Mouse (Mus musculus) erythroblast, embryonic 14.5 days (primary cell): ENCODE results near the gene Glipr2. TPM values are rescaled to one million over a fixed set of nuclear protein-coding genes. Genes with fewer than 3 reads are reported as not detected.

Source experiments
- H3K27me3 ChIP-seq: 2 replicates; pipeline ENCODE4 v1.6.1; 2012; ENCODE audit warnings: inconsistent platforms; ENCODE audit not compliant: control insufficient read depth
- H3K36me3 ChIP-seq: 2 replicates; pipeline ENCODE4 v1.6.1; 2012; ENCODE audit warnings: mild to moderate bottlenecking, inconsistent platforms; ENCODE audit not compliant: control insufficient read depth
- H3K4me1 ChIP-seq: 2 replicates; pipeline ENCODE4 v1.6.1; 2012; ENCODE audit warnings: inconsistent platforms; ENCODE audit not compliant: control insufficient read depth
- H3K4me3 ChIP-seq: replicated peaks from 2 replicates; pipeline ENCODE3; 2012; ENCODE audit warnings: moderate library complexity, mild to moderate bottlenecking, inconsistent platforms
- H3K9me3 ChIP-seq: 2 replicates; pipeline ENCODE4 v1.6.1; 2012; ENCODE audit warnings: low read length, inconsistent platforms, mixed read lengths; ENCODE audit not compliant: control insufficient read depth
- GATA1 ChIP-seq: IDR thresholded peaks from 2 replicates; pipeline ENCODE4 v1.6.1; 2012; ENCODE audit warnings: low read length, inconsistent platforms, mixed read lengths
- TAL1 ChIP-seq: IDR thresholded peaks from 3 replicates; pipeline ENCODE4 v1.6.1; 2012; ENCODE audit warnings: low read length, inconsistent platforms, mixed read lengths
- polyA plus RNA-seq: library from polyadenylated mRNA; stranded (reverse); fragments of >175 nt; gene quantifications from 2 replicates; pipeline ENCODE4 v1.2.3, GENCODE M21; 2012

Gene Glipr2
- polyA plus RNA-seq, 1 experiment = 3.8 TPM

DNA sequence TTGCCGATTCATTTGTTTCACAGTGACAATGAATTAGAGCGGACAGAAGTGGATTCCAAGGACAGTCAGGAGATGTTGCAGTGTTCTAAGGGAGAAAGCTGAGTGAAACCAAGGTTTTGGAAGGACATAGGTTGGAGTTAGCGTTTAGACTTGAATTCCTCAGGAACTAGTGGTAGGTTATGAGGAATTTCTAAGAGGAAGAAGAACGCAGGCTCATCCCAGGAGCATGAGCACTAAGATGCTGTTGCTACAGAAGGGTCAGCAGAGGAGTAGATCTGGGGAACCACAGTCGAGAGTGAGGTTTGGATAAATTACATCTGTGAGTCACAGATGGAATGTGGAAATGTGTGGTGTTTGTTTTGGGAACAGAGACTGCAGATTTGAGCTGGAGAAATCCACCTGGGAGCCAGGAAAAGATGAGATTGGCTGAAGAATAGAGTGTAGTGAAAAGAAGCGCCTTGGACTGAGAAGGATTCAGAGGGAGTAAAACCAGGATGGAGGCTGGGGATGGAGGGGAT, 19.1 kb downstream of the Glipr2 start:
- no peaks in the 10 kb centered on the region for H3K9me3 ChIP-seq
- peaks cover 23% of the 10 kb centered on the region for H3K4me1 ChIP-seq
- no peaks in the 10 kb centered on the region for H3K27me3 ChIP-seq
- no peak for TF ChIP-seq TAL1
- peaks cover 72% of the 10 kb centered on the region for H3K36me3 ChIP-seq
- no peak overlapping the region for H3K4me3 ChIP-seq

DNA sequence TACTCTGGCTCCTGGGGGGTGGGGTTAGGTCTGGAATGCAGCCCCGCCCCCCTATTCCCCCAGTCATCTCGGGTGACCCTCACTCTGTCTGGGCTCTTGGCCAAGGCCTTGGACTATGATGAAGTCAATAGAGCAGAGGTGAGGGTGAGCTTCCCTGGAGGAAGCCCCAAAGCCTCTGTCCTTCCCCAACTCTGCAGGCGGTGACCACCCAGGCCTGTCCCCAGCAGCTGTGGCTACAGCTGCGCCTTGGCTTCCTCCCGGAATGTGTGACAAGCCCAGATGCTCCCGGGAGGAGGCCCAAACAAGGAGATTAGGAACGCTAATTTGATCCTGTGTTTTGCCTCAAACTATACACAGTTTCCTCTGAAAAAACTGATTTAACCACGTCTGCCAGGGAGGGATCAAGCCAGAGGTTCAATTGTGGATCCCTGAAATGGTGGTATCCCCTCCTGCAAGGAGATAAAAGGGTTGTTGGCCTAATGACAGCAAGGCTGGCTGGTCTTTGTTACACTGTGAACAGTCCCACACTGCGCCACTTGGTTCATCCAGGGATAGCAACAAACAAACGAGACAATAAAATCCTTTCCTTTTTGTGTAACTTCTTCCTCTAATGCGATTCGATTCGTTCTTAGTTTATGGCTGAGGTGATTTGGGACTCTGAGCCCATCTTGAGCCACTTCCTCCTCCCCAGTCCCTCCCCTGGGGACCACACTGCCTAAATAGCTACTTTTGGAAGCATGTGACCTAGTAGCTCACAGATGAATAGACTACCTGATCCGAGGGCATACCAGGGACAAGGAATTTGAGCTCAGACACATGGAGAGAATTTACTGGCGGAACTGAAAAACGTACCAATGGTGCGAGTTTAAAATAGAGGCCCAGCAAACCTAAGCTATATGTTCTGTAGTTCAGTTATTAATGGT, 21.6 kb downstream of the Glipr2 start:
- TF ChIP-seq GATA1 (no peak), TAL1 (no peak)
- Histone ChIP-seq H3K36me3 (peaks cover 48% of the 10 kb centered on the region), H3K4me1 (peaks cover 19% of the 10 kb centered on the region)

GRCm38 (mm10) chr4:43979746-43980145, 22.5 kb downstream of the Glipr2 start:
- no peak overlapping the region for H3K4me3 ChIP-seq
- peaks cover 39% of the 10 kb centered on the region for H3K36me3 ChIP-seq
- peaks cover 16% of the 10 kb centered on the region for H3K4me1 ChIP-seq
- TF ChIP-seq TAL1 (no peak), GATA1 (no peak)
- H3K9me3 ChIP-seq = no peaks in the 10 kb centered on the region
- H3K27me3 ChIP-seq = peaks cover 6% of the 10 kb centered on the region

More for the DNA sequence above, 21.6 kb downstream of the Glipr2 start:
- no peaks in the 10 kb centered on the region for H3K27me3 ChIP-seq
- H3K9me3 ChIP-seq = no peaks in the 10 kb centered on the region
- no peak overlapping the region for H3K4me3 ChIP-seq

GRCm38 (mm10) chr4:43980236-43980635, 23.0 kb downstream of the Glipr2 start:
- peaks cover 14% of the 10 kb centered on the region for H3K4me1 ChIP-seq
- no peak for TF ChIP-seq GATA1
- TF ChIP-seq TAL1 = no peak
- H3K9me3 ChIP-seq = no peaks in the 10 kb centered on the region
- peaks cover 7% of the 10 kb centered on the region for H3K27me3 ChIP-seq
- H3K36me3 ChIP-seq = peaks cover 36% of the 10 kb centered on the region
- no peak overlapping the region for H3K4me3 ChIP-seq

- peaks cover 14% of the 10 kb centered on the region for H3K4me1 ChIP-seq
These were observed 23.6 kb downstream of the Glipr2 start for GRCm38 (mm10) chr4:43980846-43981245.

GRCm38 (mm10) chr4:43981251-43981650, 24.1 kb downstream of the Glipr2 start:
- TF ChIP-seq TAL1 = no peak
- no peak for TF ChIP-seq GATA1
- H3K4me1 ChIP-seq = peaks cover 14% of the 10 kb centered on the region

More at GRCm38 (mm10) chr4:43980846-43981245, 23.6 kb downstream of the Glipr2 start:
- peaks cover 35% of the 10 kb centered on the region for H3K36me3 ChIP-seq
- peaks cover 7% of the 10 kb centered on the region for H3K27me3 ChIP-seq
- no peak for TF ChIP-seq GATA1
- no peaks in the 10 kb centered on the region for H3K9me3 ChIP-seq
- no peak overlapping the region for H3K4me3 ChIP-seq

DNA sequence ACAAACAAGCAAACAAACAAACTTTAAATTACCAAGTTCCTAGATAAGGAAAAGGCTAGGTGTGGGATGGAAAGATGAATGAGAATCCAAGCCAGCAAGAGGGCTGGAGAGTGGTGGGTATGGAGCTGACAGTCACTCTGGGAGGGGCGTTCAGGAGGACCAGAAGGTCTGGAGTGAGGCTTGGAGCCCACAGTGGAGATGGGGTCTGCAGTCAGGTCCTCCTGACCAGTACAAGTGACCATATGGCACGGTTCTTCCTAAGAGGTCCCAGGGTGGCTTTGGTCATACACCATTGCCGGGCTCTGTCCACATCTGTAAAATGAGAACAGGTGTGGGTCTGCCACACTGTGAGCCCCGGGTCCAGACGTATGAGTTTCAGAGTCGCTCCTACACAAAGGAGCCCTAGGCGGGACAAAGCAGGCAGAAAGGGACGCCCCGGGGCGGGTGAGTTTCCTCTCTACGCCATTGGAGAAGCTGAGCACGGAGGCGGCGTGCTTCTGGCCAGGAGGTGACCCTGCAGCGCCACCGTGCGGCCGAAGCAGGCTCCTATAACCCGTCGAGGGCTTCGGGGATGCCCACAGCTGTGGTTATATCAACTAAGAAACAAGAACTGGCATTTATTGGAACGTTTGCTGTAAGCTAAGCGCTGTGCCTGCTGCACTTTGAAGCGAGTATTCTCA, 25.0 kb downstream of the Glipr2 start:
- TF ChIP-seq TAL1 (no peak), GATA1 (no peak)
- peaks cover 7% of the 10 kb centered on the region for H3K27me3 ChIP-seq
- H3K4me1 ChIP-seq = peaks cover 14% of the 10 kb centered on the region
- peak overlapping the region; percentile 57 for H3K4me3 ChIP-seq
- H3K9me3 ChIP-seq = no peaks in the 10 kb centered on the region
- peaks cover 28% of the 10 kb centered on the region for H3K36me3 ChIP-seq

More at GRCm38 (mm10) chr4:43981251-43981650, 24.1 kb downstream of the Glipr2 start:
- Histone ChIP-seq H3K4me3 (no peak overlapping the region), H3K36me3 (peaks cover 32% of the 10 kb centered on the region), H3K9me3 (no peaks in the 10 kb centered on the region), H3K27me3 (peaks cover 7% of the 10 kb centered on the region)

- H3K27me3 ChIP-seq = peaks cover 7% of the 10 kb centered on the region
- H3K4me3 ChIP-seq = peak within 1 kb of the TSS; percentile 57
- no peaks in the 10 kb centered on the region for H3K9me3 ChIP-seq
- H3K4me1 ChIP-seq = peaks cover 14% of the 10 kb centered on the region
- TF ChIP-seq GATA1 (no peak), TAL1 (no peak)
- peaks cover 18% of the 10 kb centered on the region for H3K36me3 ChIP-seq
These were observed 26.0 kb downstream of the Glipr2 start, which contains the start of gene Ccin for GRCm38 (mm10) chr4:43983181-43983580. Gene Ccin, plus strand, starts transcription at chr4:43983483.

DNA sequence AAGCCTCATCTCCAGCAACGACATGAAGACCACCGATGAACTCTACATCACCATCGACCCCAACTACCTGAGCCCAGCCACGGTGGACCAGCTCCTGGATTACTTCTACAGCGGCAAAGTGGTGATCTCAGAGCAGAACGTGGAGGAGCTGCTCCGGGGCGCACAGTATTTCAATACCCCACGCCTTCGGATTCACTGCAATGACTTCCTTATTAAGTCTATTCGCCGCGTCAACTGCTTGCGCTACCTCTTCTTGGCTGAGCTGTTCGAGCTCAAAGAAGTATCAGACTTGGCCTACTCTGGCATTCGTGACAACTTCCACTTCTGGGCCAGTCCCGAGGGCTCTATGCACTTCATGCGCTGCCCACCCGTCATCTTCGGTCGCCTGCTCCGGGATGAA, 26.6 kb downstream of the Glipr2 start:
- Histone ChIP-seq H3K36me3 (peaks cover 12% of the 10 kb centered on the region), H3K9me3 (no peaks in the 10 kb centered on the region), H3K27me3 (peaks cover 7% of the 10 kb centered on the region), H3K4me3 (no peak overlapping the region), H3K4me1 (peaks cover 12% of the 10 kb centered on the region)
- TF ChIP-seq TAL1 (no peak), GATA1 (no peak)
